Comparison of ENCODE assay signal across 8 mouse cellular contexts in genomic region chr8:122551265-122552051, GRCm38 (mm10). TPM values are rescaled to one million over a fixed set of nuclear protein-coding genes. Genes with fewer than 3 reads are reported as not detected.
A peak's percentile ranks its signal among the peaks of the same experiment; 100 is the strongest.
DNase-seq lines count a peak whose midpoint lies in the region; ATAC-seq and TF ChIP-seq lines count a peak whose summit lies in the region.

Gene Piezo1 (minus strand): TSS chr8:122551329.

- H3K9me3 ChIP-seq in forebrain, embryonic 10.5 days, result no peaks in the 10 kb centered on the region
- H3K9me3 ChIP-seq in heart, embryonic 15.5 days (replicated peaks), result no peaks in the 10 kb centered on the region
- H3K9me3 ChIP-seq in liver, embryonic 15.5 days (replicated peaks), result no peaks in the 10 kb centered on the region
- no peaks in the 10 kb centered on the region for H3K9me3 ChIP-seq in neural tube, embryonic 11.5 days (ENCODE audit: control insufficient read depth, low read length)
- H3K9me3 ChIP-seq in stomach, postnatal 0 days (ENCODE audit: control insufficient read depth, low read length), result no peaks in the 10 kb centered on the region

- peak within 1 kb of the TSS; percentile 84 for H3K9ac ChIP-seq in heart, embryonic 15.5 days
- H3K9ac ChIP-seq in liver, embryonic 15.5 days, result peak within 1 kb of the TSS; percentile 97
- H3K9ac ChIP-seq in neural tube, embryonic 11.5 days (ENCODE audit: low read length), result peak within 1 kb of the TSS; percentile 74
- H3K9ac ChIP-seq in stomach, postnatal 0 days (ENCODE audit: low read length), result peak within 1 kb of the TSS; percentile 89

- DNase-seq in CD4-positive helper T cell, adult 2 months (ENCODE audit: low read depth, low spot score), result peak; percentile 93
- peak; percentile 78 for DNase-seq in brain, adult 2 months (ENCODE audit: low read depth, low spot score)
- DNase-seq in forebrain, embryonic 10.5 days (ENCODE audit: extremely low spot score, low spot score), result peak; percentile 81
- DNase-seq in kidney, postnatal 14 days, result peak; percentile 95
- DNase-seq in neural tube, embryonic 11.5 days (ENCODE audit: low spot score), result peak; percentile 83
- peak; percentile 92 for DNase-seq in stomach, postnatal 0 days (ENCODE audit: low spot score)

- H3K27ac ChIP-seq in forebrain, embryonic 10.5 days, result peak within 1 kb of the TSS; percentile 91
- H3K27ac ChIP-seq in heart, embryonic 15.5 days, result peak within 1 kb of the TSS; percentile 85
- H3K27ac ChIP-seq in liver, embryonic 15.5 days (replicated peaks), result peak within 1 kb of the TSS; percentile 96
- 0 out of 2 replicates have a peak within 1 kb of the TSS, but pooled peaks have one; percentile 14 for H3K27ac ChIP-seq in neural tube, embryonic 11.5 days (ENCODE audit: low read depth, low read length)
- peak within 1 kb of the TSS; percentile 93 for H3K27ac ChIP-seq in stomach, postnatal 0 days (replicated peaks)

- peak; percentile 100 for TF ChIP-seq CTCF in stomach, postnatal 0 days (IDR thresholded peaks at IDR 0.05; ENCODE audit: low read depth)

- H3K4me3 ChIP-seq in forebrain, embryonic 10.5 days, result peak within 1 kb of the TSS; percentile 68
- H3K4me3 ChIP-seq in heart, embryonic 15.5 days, result peak within 1 kb of the TSS; percentile 79
- H3K4me3 ChIP-seq in liver, embryonic 15.5 days (replicated peaks), result peak within 1 kb of the TSS; percentile 96
- peak within 1 kb of the TSS; percentile 49 for H3K4me3 ChIP-seq in neural tube, embryonic 11.5 days (ENCODE audit: low read depth, low read length)
- peak within 1 kb of the TSS; percentile 72 for H3K4me3 ChIP-seq in stomach, postnatal 0 days (ENCODE audit: low read depth, low read length)

- no peak for TF ChIP-seq EP300 in stomach, postnatal 0 days (optimal IDR thresholded peaks at IDR 0.05)

- H3K27me3 ChIP-seq in forebrain, embryonic 10.5 days (ENCODE audit: poor library complexity, severe bottlenecking), result peaks cover 38% of the 10 kb centered on the region
- H3K27me3 ChIP-seq in heart, embryonic 15.5 days, result no peaks in the 10 kb centered on the region
- H3K27me3 ChIP-seq in liver, embryonic 15.5 days, result no peaks in the 10 kb centered on the region
- peaks cover 19% of the 10 kb centered on the region for H3K27me3 ChIP-seq in neural tube, embryonic 11.5 days (ENCODE audit: control insufficient read depth, insufficient read depth, low read length)
- H3K27me3 ChIP-seq in stomach, postnatal 0 days (ENCODE audit: control insufficient read depth, insufficient read depth, low read length), result no peaks in the 10 kb centered on the region

- H3K36me3 ChIP-seq in forebrain, embryonic 10.5 days (replicated peaks), result peaks cover 6% of the 10 kb centered on the region; the same call in 1 of the 2 replicates
- no peaks in the 10 kb centered on the region for H3K36me3 ChIP-seq in heart, embryonic 15.5 days
- no peaks in the 10 kb centered on the region; the same call in 1 of the 2 replicates for H3K36me3 ChIP-seq in liver, embryonic 15.5 days (replicated peaks)
- H3K36me3 ChIP-seq in neural tube, embryonic 11.5 days (ENCODE audit: control insufficient read depth, insufficient read depth, low read length), result no peaks in the 10 kb centered on the region
- no peaks in the 10 kb centered on the region for H3K36me3 ChIP-seq in stomach, postnatal 0 days (ENCODE audit: control insufficient read depth, insufficient read depth, low read length)

- peak within 1 kb of the TSS; percentile 95 for H3K4me2 ChIP-seq in heart, embryonic 15.5 days
- H3K4me2 ChIP-seq in liver, embryonic 15.5 days, result peak within 1 kb of the TSS; percentile 96
- peak within 1 kb of the TSS; percentile 81 for H3K4me2 ChIP-seq in neural tube, embryonic 11.5 days (ENCODE audit: low read depth)
- peak within 1 kb of the TSS; percentile 95 for H3K4me2 ChIP-seq in stomach, postnatal 0 days (replicated peaks; ENCODE audit: low read depth)

- 11% methylated on average over 56 of the region's 56 CpGs for WGBS in forebrain, embryonic 10.5 days
- WGBS in heart, embryonic 15.5 days, result 10% methylated on average over 56 of the region's 56 CpGs
- 9% methylated on average over 49 of the region's 56 CpGs for WGBS in liver, embryonic 15.5 days (ENCODE audit: insufficient replicate concordance)
- WGBS in neural tube, embryonic 11.5 days, result 13% methylated on average over 48 of the region's 56 CpGs
- 11% methylated on average over 48 of the region's 56 CpGs for WGBS in stomach, postnatal 0 days

- peak; percentile 77 for ATAC-seq in heart, embryonic 15.5 days (replicated peaks; ENCODE audit: insufficient number of reproducible peaks, insufficient read depth, low FRiP score, low read depth)
- peak; percentile 70 for ATAC-seq in liver, embryonic 15.5 days (ENCODE audit: insufficient read depth)
- peak; percentile 35; the same call in 1 of the 2 replicates for ATAC-seq in neural tube, embryonic 11.5 days (ENCODE audit: insufficient read depth, low FRiP score, low TSS enrichment)
- peak; percentile 86 for ATAC-seq in stomach, postnatal 0 days (ENCODE audit: low FRiP score, low TSS enrichment)

- peaks cover 54% of the 10 kb centered on the region for H3K4me1 ChIP-seq in forebrain, embryonic 10.5 days
- H3K4me1 ChIP-seq in heart, embryonic 15.5 days (replicated peaks), result peaks cover 42% of the 10 kb centered on the region
- H3K4me1 ChIP-seq in liver, embryonic 15.5 days (replicated peaks), result peaks cover 76% of the 10 kb centered on the region
- H3K4me1 ChIP-seq in neural tube, embryonic 11.5 days (ENCODE audit: control insufficient read depth, insufficient read depth, low read length), result 0 out of 2 replicates have a peak, but pooled peaks cover 4% of the 10 kb centered on the region
- peaks cover 5% of the 10 kb centered on the region for H3K4me1 ChIP-seq in stomach, postnatal 0 days (replicated peaks; ENCODE audit: control insufficient read depth, insufficient read depth)

RNA-seq across cellular contexts. Expression of gene Piezo1, which starts in this region (rescaled TPM):
- 6.1 and 8.8 TPM in 2 replicates for polyA plus RNA-seq in forebrain, embryonic 10.5 days (2016; fragmentation: Nextera tagmentation; extraction: Ambion mirVana)
- 11.5 and 13.9 TPM in 2 replicates for polyA plus RNA-seq in heart, embryonic 15.5 days (2015; fragmentation: Nextera tagmentation; extraction: Ambion mirVana)
- 12.4 and 17.4 TPM in 2 replicates for polyA plus RNA-seq in liver, embryonic 15.5 days (2015; fragmentation: Nextera tagmentation; extraction: Ambion mirVana)
- polyA plus RNA-seq in neural tube, embryonic 11.5 days (2014; fragmentation: Nextera tagmentation; extraction: Ambion mirVana), result 5.5 and 7.5 TPM in 2 replicates
- polyA plus RNA-seq in stomach, postnatal 0 days (2015; fragmentation: Nextera tagmentation; extraction: Ambion mirVana), result 7.0 and 8.2 TPM in 2 replicates

Comparison
In these comparisons a context has a peak if more than half of its experiments do, and no peak if none do; other contexts are left out.
1. Peak in every context shown above with its lines: DNase-seq, ATAC-seq, H3K4me3 ChIP-seq and H3K27ac ChIP-seq.
2. H3K27ac ChIP-seq: peak in every context shown above with its lines; median percentile 96 in liver, embryonic 15.5 days; 93 in stomach, postnatal 0 days; 91 in forebrain, embryonic 10.5 days; 85 in heart, embryonic 15.5 days; 14 in neural tube, embryonic 11.5 days.
3. ATAC-seq: peak in every context shown above with its lines; median percentile 86 in stomach, postnatal 0 days; 77 in heart, embryonic 15.5 days; 70 in liver, embryonic 15.5 days; 35 in neural tube, embryonic 11.5 days.